Mouse (Mus musculus) Patski (cell line): ENCODE results near the gene Nfasc. TPM values are rescaled to one million over a fixed set of nuclear protein-coding genes. Genes with fewer than 3 reads are reported as not detected.

Experiments
- ATAC-seq: fragments of 100-300 bp; one replicate; pipeline ENCODE4 v1.8.0; 2021
- CTCF ChIA-PET: fragments of 350-600 bp; sonication (Branson Sonifier 250); formaldehyde crosslinking; loops from one replicate; lab custom pipeline; 2022; ENCODE audit warnings: inconsistent platforms; lab: Charles Lee
- POLR2A ChIA-PET: fragments of 350-600 bp; sonication (Branson Sonifier 250); formaldehyde crosslinking; loops from one replicate; lab custom pipeline; 2022; ENCODE audit warnings: antibody characterized with exemption, inconsistent platforms; lab: Charles Lee
- DNase-seq: peaks from one replicate; pipeline ENCODE4 v3.0.0-alpha.2; 2011; ENCODE audit warnings: low read depth, low spot score
- H3K27me3 ChIP-seq: fragments of 371-371 bp; one replicate; pipeline ENCODE4 v1.5.1; 2021
- CTCF ChIP-seq: fragments of 100-300 bp; IDR thresholded peaks from one replicate; pipeline ENCODE4 v1.5.1; 2021
- in situ Hi-C: fragments of 300-500 bp; cut with MboI; formaldehyde crosslinking; loops from 3 replicates; pipeline ENCODE4 v1.11.1; 2018; ENCODE audit warnings: low pct_unique_long_range_greater_than_20kb, mixed read lengths
- polyA plus RNA-seq: library from polyadenylated mRNA; unstranded; gene quantifications from one replicate; pipeline ENCODE4 v1.2.3, GENCODE M21; 2021

Nfasc gene
- polyA plus RNA-seq, 1 experiment from 2014 or later, result not detected

DNA sequence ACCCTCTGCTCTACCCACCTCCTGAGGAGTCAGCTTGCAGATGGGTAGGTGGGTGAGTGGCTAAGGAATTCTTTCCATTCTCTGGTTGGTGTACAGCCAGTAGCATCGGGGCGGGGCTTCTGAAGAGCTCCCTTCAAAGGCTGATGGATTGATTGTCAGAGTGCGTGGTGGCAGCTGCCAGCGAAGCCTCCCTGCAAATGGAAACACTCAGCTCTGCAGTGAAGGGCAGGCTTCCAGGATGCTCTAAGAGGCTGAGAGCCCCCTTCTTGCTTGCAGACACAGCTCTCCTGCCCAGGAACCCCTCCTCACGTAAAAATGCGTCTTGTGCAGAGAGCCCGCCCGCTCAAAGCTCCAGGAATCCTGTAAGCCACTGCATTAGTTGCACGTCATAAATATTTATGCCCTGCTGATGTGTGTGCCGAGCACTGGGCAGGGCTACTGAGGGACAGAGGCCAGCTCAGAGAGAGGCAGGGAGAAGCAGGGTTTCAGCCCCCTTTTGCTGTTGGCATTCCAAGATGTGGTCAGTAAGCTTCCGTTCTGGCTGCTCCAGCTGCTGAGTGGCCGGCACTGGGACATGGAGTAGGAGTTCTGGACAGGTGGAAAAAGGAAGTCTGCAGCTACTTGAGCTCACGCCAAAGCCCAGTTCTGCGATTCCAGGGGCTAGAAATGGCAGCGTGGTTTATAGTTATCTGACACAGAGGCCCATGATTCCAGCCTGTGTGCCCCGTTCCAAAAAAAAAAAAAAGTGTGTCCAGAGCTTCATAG, 24.5 kb upstream of the Nfasc start:
- TF ChIP-seq CTCF, result no peak
- peaks cover 3% of the 10 kb centered on the region for H3K27me3 ChIP-seq
- CTCF ChIA-PET, result no interaction called here
- in situ Hi-C loops, result loop anchor here (25.0 kb wide), 1 partner anchor 346 kb away; no protein-coding TSS in a partner anchor
- ATAC-seq, result no peak
- POLR2A ChIA-PET, result interaction anchor here (0.7 kb wide), 1 partner anchor 159 kb away, joined by 3 read pairs; no protein-coding TSS in a partner anchor
- DNase-seq, result no peak

DNA sequence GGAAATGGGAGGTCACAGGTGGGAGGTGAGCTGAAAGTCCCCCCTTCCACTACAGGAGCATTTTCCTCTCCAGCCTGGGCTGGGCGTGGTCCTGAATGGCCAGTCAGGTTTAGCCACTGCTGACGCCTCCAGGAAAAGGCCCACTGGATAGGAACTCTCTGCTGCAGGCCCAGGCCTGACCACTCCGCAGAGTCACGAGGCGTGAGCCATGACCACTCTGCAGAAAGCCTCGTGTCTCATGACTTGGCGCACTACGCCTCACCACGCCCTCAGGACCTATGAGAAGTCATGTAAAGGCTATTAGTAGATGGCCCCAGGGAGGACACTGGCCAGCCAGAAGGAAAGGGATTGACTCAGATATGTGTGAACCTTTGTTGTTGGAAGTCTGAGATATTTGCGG, 23.6 kb upstream of the Nfasc start:
- CTCF ChIA-PET, result no interaction called here
- in situ Hi-C loops, result loop anchor here (25.0 kb wide), 1 partner anchor 347 kb away; no protein-coding TSS in a partner anchor
- ATAC-seq, result no peak

GRCm38 (mm10) chr1:132759390-132759789, 17.8 kb upstream of the Nfasc start:
- no peak for ATAC-seq
- CTCF ChIA-PET, result interaction anchor here (0.9 to 1.4 kb wide), 3 partner anchors 10 to 213 kb away, joined by 3 to 5 read pairs (median 3); no protein-coding TSS in a partner anchor
- peaks cover 11% of the 10 kb centered on the region for H3K27me3 ChIP-seq
- no peak for TF ChIP-seq CTCF
- in situ Hi-C loops, result loop anchor here (25.0 kb wide), 1 partner anchor 353 kb away; no protein-coding TSS in a partner anchor
- no peak for DNase-seq
- POLR2A ChIA-PET, result no interaction called here

More for the DNA sequence above, 23.6 kb upstream of the Nfasc start:
- no peak for DNase-seq
- no peak for TF ChIP-seq CTCF
- H3K27me3 ChIP-seq, result peaks cover 3% of the 10 kb centered on the region
- POLR2A ChIA-PET, result no interaction called here

- peaks cover 11% of the 10 kb centered on the region for H3K27me3 ChIP-seq
- DNase-seq (no peak), ATAC-seq (peak; percentile 51)
- peak; percentile 85 for TF ChIP-seq CTCF
- ChIA-PET POLR2A (no interaction called here), CTCF (interaction anchor here (0.8 to 1.4 kb wide), 5 partner anchors 10 to 214 kb away, joined by 3 to 5 read pairs (median 3); no protein-coding TSS in a partner anchor)
- in situ Hi-C loops, result loop anchor here (25.0 kb wide), 1 partner anchor 353 kb away; no protein-coding TSS in a partner anchor
These were observed 17.2 kb upstream of the Nfasc start for GRCm38 (mm10) chr1:132758656-132759370.

DNA sequence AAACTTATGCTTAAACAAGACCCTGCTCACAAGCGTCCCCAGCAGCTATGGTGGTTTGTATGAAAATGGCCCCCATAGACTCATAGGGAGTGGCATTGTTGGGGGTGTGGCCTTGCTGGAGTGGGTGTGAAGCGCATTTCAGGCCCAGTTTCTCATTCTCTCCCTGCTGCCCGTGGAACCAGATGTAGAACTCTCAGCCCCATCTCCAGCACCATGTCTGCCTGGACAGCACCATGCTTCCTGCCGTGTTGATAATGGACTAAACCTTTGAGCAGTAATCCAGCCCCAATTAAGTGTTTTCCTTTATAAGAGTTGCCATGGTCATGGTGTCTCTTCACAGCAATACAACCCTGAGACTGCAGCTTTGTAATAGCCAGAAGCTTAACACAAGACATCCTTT, 13.6 kb upstream of the Nfasc start:
- H3K27me3 ChIP-seq, result peaks cover 26% of the 10 kb centered on the region
- ChIA-PET POLR2A (no interaction called here), CTCF (interaction anchor here (1.4 kb wide), 1 partner anchor 17 kb away, joined by 4 read pairs; no protein-coding TSS in a partner anchor)
- no peak for TF ChIP-seq CTCF
- ATAC-seq, result no peak
- in situ Hi-C loops, result loop anchor here (25.0 kb wide), 1 partner anchor 357 kb away; no protein-coding TSS in a partner anchor
- DNase-seq, result no peak

- in situ Hi-C loops, result no loop called here
- ChIA-PET POLR2A (no interaction called here), CTCF (no interaction called here)
- no peak for TF ChIP-seq CTCF
- DNase-seq (no peak), ATAC-seq (no peak)
- H3K27me3 ChIP-seq, result peaks cover 46% of the 10 kb centered on the region
These were observed 7.8 kb upstream of the Nfasc start for GRCm38 (mm10) chr1:132749217-132749884.

- no peak for TF ChIP-seq CTCF
- peaks cover 56% of the 10 kb centered on the region for H3K27me3 ChIP-seq
- in situ Hi-C loops, result no loop called here
- DNase-seq (no peak), ATAC-seq (no peak)
- ChIA-PET POLR2A (no interaction called here), CTCF (no interaction called here)
These were observed 4.7 kb upstream of the Nfasc start for GRCm38 (mm10) chr1:132746302-132746701.

GRCm38 (mm10) chr1:132745636-132746035, 4.0 kb upstream of the Nfasc start:
- in situ Hi-C loops, result no loop called here
- peaks cover 62% of the 10 kb centered on the region for H3K27me3 ChIP-seq
- ChIA-PET CTCF (no interaction called here), POLR2A (no interaction called here)
- no peak for TF ChIP-seq CTCF
- no peak for ATAC-seq
- DNase-seq, result no peak

DNA sequence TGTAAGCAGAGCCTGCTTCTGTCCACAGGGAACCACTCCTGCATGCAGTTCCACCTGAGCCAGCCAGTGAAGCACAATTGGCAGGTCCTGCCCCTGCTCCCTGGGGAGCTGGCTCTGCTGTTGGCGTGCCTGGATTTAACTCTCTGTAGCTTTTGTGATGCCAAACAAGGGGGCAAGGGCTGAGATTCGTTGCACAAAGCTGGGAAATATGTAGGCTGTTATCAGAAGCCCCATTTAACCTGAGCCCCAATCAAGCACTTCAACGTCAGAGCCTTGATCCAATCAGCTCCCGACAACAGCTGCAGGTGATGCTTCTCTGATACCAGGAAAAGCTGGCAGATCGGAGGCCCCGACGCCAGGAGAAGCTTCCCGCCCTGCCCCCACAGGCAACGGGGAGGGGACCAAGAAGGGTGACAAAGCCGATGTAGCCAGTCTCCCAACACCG, 2.5 kb downstream of the Nfasc start:
- ATAC-seq, result no peak
- no peak for DNase-seq
- in situ Hi-C loops, result no loop called here
- H3K27me3 ChIP-seq, result peaks cover 71% of the 10 kb centered on the region
- ChIA-PET POLR2A (no interaction called here), CTCF (no interaction called here)
- no peak for TF ChIP-seq CTCF

- ChIA-PET POLR2A (no interaction called here), CTCF (no interaction called here)
- H3K27me3 ChIP-seq, result peaks cover 65% of the 10 kb centered on the region
- TF ChIP-seq CTCF, result no peak
- in situ Hi-C loops, result no loop called here
- DNase-seq (no peak), ATAC-seq (no peak)
These were observed 5.4 kb downstream of the Nfasc start for GRCm38 (mm10) chr1:132736171-132736570.
